ENCODE assay signal across 13 mouse cellular contexts in the genomic region with DNA sequence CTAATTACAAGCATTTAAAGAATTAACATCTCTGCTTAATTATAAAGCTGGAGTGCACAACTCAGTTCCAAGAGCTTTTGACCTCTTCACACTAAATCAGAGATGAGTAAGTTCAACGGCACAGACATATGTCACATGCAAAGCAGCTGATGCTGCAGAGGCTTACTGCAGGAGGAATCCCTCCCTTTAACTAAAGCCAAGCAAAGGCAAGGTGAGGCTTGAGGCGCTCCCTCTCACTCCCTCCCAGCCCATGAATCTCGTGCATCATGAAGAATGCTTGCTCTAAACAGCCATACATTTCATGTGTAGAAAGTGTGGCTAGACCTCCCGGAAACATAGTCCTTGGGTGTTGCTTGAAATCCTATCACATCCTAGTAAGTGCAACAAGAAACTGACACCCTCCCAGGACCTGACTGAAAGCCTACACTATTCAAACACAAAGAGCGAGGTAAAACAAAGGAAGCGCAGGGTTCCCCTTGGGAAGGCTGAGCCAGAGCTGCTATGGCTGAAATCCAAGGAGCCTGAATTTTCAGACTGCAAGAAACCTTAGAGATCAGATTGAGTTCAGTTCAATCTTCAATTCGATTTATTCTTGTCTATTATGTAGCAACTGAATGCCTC.
A peak's percentile ranks its signal among the peaks of the same experiment; 100 is the strongest.
DNase-seq lines count a peak whose midpoint lies in the region; ATAC-seq lines count a peak whose summit lies in the region.
"Had no signal": no experiment of that assay in that cellular context is flagged by ENCODE, and none has a peak within 500 bp of the region (broad histone marks: within the 10 kb centered on the region; RNA-seq: fewer than 3 reads in every experiment).

No protein-coding gene starts in this region.

- DNase-seq in R1 (ENCODE audit: low read depth, low spot score), result peak; percentile 1
- DNase-seq in embryo, embryonic 10.5 days (ENCODE audit: low spot score), result peak; percentile 43
- DNase-seq in midbrain, embryonic 10.5 days (ENCODE audit: low spot score), result peak; percentile 14
- DNase-seq in natural killer cell, adult 2 months (ENCODE audit: low spot score in 2 of 2), result no peak
- no peak for DNase-seq in thymus, postnatal 0 days (ENCODE audit: low spot score)
- DNase-seq: adrenal gland, postnatal 25 days; cerebellum, adult 18-20 months; heart, postnatal 4 days had no signal

- H3K36me3 ChIP-seq in forebrain, embryonic 15.5 days, result no peaks in the 10 kb centered on the region
- H3K36me3 ChIP-seq in midbrain, embryonic 10.5 days, result no peaks in the 10 kb centered on the region
- no peaks in the 10 kb centered on the region for H3K36me3 ChIP-seq in heart, embryonic 11.5 days (ENCODE audit: control insufficient read depth, insufficient read depth, low read length)
- H3K36me3 ChIP-seq: stomach, embryonic 15.5 days had no signal

- no peak for ATAC-seq in forebrain, embryonic 15.5 days (replicated peaks)
- no peak for ATAC-seq in granulocyte monocyte progenitor cell, adult 5-6 weeks (replicated peaks; ENCODE audit: poor library complexity, severe bottlenecking)
- ATAC-seq in heart, embryonic 11.5 days (replicated peaks; ENCODE audit: insufficient number of reproducible peaks, low FRiP score, low TSS enrichment), result no peak

- H3K4me2 ChIP-seq in forebrain, embryonic 15.5 days (replicated peaks), result no peak overlapping the region; the same call in 1 of the 2 replicates
- no peak overlapping the region for H3K4me2 ChIP-seq in heart, embryonic 11.5 days
- H3K4me2 ChIP-seq: stomach, embryonic 15.5 days had no signal

- 20% methylated on average over 7 of the region's 7 CpGs for WGBS in forebrain, embryonic 15.5 days
- WGBS in midbrain, embryonic 10.5 days, result 21% methylated on average over 7 of the region's 7 CpGs
- WGBS in heart, embryonic 11.5 days (ENCODE audit: insufficient replicate concordance), result 38% methylated on average over 7 of the region's 7 CpGs

- H3K9me3 ChIP-seq in forebrain, embryonic 15.5 days, result no peaks in the 10 kb centered on the region
- no peaks in the 10 kb centered on the region for H3K9me3 ChIP-seq in midbrain, embryonic 10.5 days (replicated peaks)
- no peaks in the 10 kb centered on the region for H3K9me3 ChIP-seq in heart, embryonic 11.5 days (replicated peaks; ENCODE audit: control insufficient read depth, low read length)
- H3K9me3 ChIP-seq: stomach, embryonic 15.5 days had no signal

- H3K4me1 ChIP-seq in forebrain, embryonic 15.5 days, result peaks cover 7% of the 10 kb centered on the region
- H3K4me1 ChIP-seq in midbrain, embryonic 10.5 days, result peaks cover 8% of the 10 kb centered on the region
- no peaks in the 10 kb centered on the region for H3K4me1 ChIP-seq in heart, embryonic 11.5 days (ENCODE audit: control insufficient read depth, insufficient read depth, low read length)
- H3K4me1 ChIP-seq: stomach, embryonic 15.5 days had no signal

- H3K27me3 ChIP-seq in forebrain, embryonic 15.5 days, result no peaks in the 10 kb centered on the region
- H3K27me3 ChIP-seq in midbrain, embryonic 10.5 days (ENCODE audit: low read depth, poor library complexity, severe bottlenecking), result peaks cover 12% of the 10 kb centered on the region
- H3K27me3 ChIP-seq in heart, embryonic 11.5 days (ENCODE audit: control insufficient read depth, insufficient read depth, low read length), result no peaks in the 10 kb centered on the region
- H3K27me3 ChIP-seq: stomach, embryonic 15.5 days had no signal

- H3K4me3 ChIP-seq in forebrain, embryonic 15.5 days, result no peak overlapping the region
- H3K4me3 ChIP-seq in midbrain, embryonic 10.5 days, result no peak overlapping the region
- no peak overlapping the region for H3K4me3 ChIP-seq in heart, embryonic 11.5 days (ENCODE audit: low read depth, low read length)
- H3K4me3 ChIP-seq: myocyte; stomach, embryonic 15.5 days had no signal

- no peak overlapping the region for H3K9ac ChIP-seq in forebrain, embryonic 15.5 days (replicated peaks)
- no peak overlapping the region for H3K9ac ChIP-seq in heart, embryonic 11.5 days (ENCODE audit: low read depth, low read length)
- H3K9ac ChIP-seq: stomach, embryonic 15.5 days had no signal

- peak overlapping the region; percentile 60 for H3K27ac ChIP-seq in forebrain, embryonic 15.5 days (replicated peaks)
- peak overlapping the region; percentile 38; the same call in 1 of the 2 replicates for H3K27ac ChIP-seq in midbrain, embryonic 10.5 days (replicated peaks)
- no peak overlapping the region for H3K27ac ChIP-seq in heart, embryonic 11.5 days (ENCODE audit: low read depth, low read length)
- H3K27ac ChIP-seq: stomach, embryonic 15.5 days had no signal

Comparison
In these comparisons a context has a peak if more than half of its experiments do, and no peak if none do; other contexts are left out.
1. DNase-seq: peak in R1 (single experiment), embryo, embryonic 10.5 days (single experiment) and midbrain, embryonic 10.5 days (single experiment); none in natural killer cell, adult 2 months (0 of 2) and thymus, postnatal 0 days (single experiment).